Mouse (Mus musculus): ENCODE measurements around the gene Cd24a. TPM values are rescaled to one million over a fixed set of nuclear protein-coding genes. Genes with fewer than 3 reads are reported as not detected.

Gene Cd24a
- total RNA-seq (2021): 10 to 100 TPM; 38.4 to 41.3 TPM
- long read RNA-seq, experiment 1, transcript Cd24a-201 (2 exons, 1,816 nt): major isoform, 17 of 22 reads
- long read RNA-seq, experiment 1, partial matches to known transcripts: 2 of 22 reads
- long read RNA-seq, experiment 1, other reads (novel, unspliced or antisense): 1 of 22 reads
- long read RNA-seq, experiment 2, transcript Cd24a-201 (2 exons, 1,816 nt): major isoform, 30 of 41 reads
- long read RNA-seq, experiment 2, partial matches to known transcripts: 6 of 41 reads
- long read RNA-seq, experiment 2, other reads (novel, unspliced or antisense): 4 of 41 reads

- no peak for DNase-seq (ENCODE audit: low spot score in 2 of 2)
Measured at GRCm38 (mm10) chr10:43577997-43578331, at the start of gene Cd24a. Cd24a (plus strand) TSS chr10:43578284.

DNA sequence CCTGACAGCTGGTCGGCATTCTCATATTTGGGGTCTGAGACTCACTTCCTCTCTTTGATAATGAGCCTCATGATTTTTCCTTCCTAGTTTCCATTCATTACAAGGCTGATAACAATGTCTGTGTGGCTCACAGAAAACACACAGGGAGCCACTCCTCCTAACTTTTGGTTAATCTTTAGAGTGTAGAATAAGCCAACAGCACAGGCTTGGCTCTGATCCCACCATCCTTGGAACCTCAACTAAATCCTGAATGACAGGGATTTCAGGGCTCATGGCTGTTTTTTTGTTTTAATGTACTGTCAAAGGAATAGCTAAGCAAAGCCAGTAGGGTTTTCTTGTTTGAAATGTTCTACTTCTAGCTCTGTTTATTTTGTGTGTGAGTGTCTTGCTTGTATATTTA is 43.7 kb upstream of the Cd24a start:
- no peak for DNase-seq (ENCODE audit: low spot score in 2 of 2)

- DNase-seq (ENCODE audit: low spot score in 2 of 2): no peak
Measured at GRCm38 (mm10) chr10:43537652-43538051, 40.4 kb upstream of the Cd24a start.

DNA sequence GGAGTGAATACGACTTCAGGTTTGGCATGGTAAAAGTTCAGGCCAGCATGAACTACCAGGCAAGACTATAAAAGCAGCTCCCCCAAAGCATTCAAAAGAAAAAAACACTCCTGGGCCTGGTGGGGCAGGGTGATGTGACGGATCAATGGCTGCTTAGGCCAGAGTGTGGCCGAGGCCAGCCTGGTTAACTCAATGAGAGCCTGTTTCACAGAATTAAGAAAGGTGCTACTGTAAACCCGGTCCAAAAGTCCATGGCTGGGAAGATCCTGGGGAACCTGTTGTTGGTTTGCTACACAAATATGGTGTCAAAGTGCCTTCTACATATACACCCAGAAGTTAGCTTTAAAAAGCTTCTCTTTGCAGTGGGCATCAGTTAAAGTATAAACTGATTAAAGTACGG is 39.3 kb upstream of the Cd24a start:
- DNase-seq (ENCODE audit: low spot score in 2 of 2): no peak

DNA sequence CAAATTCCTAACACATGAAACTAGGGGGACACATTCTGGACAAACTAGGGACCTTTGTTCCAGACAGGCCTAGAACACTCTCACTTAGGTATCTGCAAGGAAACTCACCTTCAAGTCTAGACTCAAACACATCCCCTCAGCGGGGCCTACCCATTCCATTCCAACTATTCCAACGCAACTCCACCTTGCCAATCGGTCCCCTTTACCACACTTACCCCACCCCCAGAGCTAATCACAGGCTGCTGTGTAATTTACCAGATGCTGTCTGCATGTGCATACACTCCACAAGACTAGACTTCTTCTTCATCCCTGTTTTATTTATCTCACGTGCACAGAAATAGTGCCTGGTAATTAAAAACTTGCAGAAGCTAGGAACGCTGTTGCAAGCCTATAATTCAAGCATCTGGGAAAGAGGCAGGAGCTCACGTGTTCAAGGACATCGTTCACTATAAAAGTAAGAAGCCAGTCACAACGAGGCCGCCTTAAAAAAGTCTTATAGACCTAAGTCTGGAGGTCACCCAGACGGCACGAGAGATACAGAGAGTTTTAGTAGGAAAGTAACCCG is 38.3 kb upstream of the Cd24a start:
- no peak for DNase-seq (ENCODE audit: low spot score in 2 of 2)

DNA sequence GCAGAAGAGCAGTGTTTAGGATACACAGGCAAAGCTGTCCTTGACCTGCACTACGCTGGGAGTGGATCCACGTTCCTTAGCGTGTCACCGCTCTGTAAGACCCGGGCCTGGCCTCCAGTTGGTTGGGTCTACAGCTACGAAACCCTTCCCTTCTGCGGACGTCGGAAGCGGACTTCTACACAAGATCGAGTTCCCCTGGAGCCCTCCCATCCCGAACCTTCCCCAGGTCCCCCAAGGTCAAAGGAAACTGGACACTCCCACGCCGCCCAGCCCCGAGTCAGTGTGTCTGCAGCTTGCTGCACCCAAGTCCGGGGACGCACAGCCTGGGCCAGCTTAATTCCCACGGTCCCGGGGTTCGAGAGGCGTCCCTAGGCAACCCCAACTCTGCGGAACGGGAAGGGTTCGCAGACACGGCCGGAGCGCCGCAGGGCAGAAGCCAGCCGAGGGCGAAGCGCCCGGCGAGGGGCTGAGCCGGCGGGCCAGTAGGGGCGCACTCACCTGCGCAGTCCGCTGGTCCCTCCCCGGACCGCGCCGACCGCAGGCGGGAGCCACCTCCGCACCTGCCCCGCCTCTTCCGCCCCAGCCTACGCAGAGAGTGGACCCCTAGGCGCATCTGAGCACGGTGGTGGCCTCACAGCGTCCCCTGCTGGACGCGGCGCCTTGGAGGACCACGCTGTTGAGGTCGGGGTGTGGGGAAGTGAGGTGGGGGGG is 37.5 kb upstream of the Cd24a start, which contains the start of gene 1700021F05Rik:
Gene 1700021F05Rik, minus strand, starts transcription at position 553 of the 711 bp plus-strand sequence.
- peak; percentile 93 to 94 for DNase-seq (ENCODE audit: low spot score in 2 of 2)

GRCm38 (mm10) chr10:43541153-43541544 is 36.9 kb upstream of the Cd24a start:
- DNase-seq (ENCODE audit: low spot score in 2 of 2): no peak

DNA sequence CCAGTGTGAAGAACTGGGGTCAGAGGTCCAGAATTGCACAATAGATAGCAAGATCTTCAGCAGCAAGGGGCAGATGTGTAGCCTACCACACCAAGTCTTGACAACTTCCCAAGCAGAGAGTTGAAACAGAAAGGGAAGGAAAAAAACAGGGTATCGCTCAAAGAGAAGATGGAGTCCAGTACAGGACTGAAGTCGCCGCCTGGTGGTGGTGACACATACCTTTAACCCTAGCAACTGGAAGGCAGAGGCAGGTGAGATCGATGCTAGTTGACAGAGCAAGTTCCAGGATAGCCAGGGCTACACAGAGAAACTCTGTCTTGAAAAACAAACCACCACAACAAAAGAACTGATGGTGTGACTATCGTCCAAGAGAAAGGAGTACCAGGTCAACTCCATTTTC is 28.7 kb upstream of the Cd24a start:
- no peak for DNase-seq (ENCODE audit: low spot score in 2 of 2)

DNA sequence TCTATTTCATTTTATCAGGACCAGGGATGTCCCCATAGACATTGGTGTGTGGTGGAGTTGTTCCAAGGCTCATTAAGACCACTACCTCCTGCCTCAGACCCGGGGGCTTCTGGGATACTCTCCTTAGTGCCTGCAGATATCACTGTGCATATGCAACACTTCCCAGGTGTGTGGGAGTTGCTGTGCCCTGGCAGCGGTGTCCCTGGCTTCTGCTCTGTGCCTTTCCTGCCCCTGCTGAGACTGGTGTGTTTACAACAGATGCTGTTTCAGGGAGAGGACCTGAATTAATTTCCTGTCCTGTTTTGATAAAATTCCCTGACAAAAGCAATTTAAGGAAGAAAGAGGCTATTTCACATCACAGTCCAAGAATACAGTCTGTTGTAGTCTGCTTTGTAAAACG is 27.2 kb upstream of the Cd24a start:
- no peak for DNase-seq (ENCODE audit: low spot score in 2 of 2)

GRCm38 (mm10) chr10:43551388-43551787 is 26.7 kb upstream of the Cd24a start:
- DNase-seq (ENCODE audit: low spot score in 2 of 2): no peak

DNA sequence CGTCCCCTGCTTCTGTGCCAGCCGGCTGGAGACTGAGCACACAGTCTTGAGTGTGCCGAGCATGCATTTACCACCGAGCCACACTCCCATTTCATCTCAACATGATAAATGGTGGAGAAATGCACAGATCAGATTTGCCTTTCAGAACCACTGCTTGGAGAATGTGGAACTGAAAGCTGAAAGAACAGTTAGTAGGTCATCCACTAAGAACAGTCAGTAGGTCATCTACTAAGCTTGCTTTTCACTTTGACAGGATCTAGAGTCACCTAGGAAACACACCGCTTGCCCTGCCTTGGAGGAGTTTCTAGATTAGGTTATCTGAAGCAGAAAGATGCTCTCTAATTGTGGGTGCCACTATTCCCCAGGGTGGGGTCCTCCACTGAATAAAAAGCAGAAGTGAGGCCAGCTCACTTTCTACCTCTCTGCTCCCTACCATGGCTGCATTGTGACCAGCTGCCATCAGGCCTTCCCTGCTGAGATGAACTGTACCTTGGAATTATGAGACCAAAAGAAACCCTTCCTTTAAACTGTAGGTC is 20.4 kb upstream of the Cd24a start:
- DNase-seq (ENCODE audit: low spot score in 2 of 2): no peak

GRCm38 (mm10) chr10:43559313-43559712 is 18.8 kb upstream of the Cd24a start:
- DNase-seq (ENCODE audit: low spot score in 2 of 2): no peak

DNA sequence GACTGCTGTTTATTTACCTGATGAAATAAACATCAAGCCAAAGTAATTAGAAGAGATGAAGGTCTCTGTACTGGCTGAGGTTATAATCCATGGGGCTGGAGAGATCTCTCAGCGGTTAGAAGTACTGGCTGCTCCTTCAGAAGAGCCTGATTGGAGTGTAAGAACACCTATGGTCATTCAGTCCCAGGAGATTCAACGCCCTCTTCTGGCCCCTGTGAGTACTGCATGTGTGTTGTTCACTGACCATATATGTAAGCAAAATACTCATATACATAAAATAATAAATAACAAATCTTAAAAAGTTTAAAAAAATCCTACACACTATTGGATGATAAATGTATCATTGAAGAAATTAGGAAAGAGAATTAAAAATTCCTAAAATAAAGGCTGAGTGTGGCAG is 17.3 kb upstream of the Cd24a start:
- no peak for DNase-seq (ENCODE audit: low spot score in 2 of 2)

DNA sequence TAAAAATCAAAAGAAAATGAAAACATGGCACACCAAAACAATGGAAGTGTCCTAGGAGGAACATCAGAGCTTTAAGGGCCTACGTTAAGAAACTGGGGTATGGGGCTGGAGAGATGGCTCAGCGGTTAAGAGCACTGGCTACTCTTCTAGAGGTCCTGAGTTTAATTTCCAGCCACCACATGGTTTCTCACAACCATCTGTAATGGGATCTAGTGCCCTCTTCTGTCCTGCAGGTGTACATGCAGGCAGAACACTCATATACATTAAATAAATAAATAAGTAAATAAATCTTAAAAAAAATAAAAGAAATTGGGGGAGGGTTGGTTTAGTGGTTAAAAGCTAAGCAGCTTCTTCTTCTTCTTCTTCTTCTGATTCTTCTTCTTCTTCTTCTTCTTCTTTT is 16.8 kb upstream of the Cd24a start:
- DNase-seq (ENCODE audit: low spot score in 2 of 2): no peak

DNA sequence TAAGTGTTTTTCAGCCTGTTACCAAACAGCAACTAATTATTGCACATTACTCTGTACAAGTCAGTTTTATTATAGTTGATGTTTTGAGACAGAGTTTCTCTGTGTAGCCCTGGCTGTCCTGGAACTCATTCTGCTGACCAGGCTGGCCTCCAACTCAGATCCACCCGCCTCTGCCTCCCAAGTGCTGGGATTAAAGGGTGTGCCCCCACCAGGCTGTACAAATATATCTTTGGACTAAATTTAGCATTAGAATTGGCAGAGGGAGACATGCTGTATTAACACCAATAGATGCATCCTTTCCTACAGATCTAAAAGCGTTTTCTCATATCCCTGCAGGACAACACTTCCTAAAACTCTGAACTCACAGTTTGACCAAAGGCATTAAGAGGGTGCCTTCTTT is 3.7 kb upstream of the Cd24a start:
- no peak for DNase-seq (ENCODE audit: low spot score in 2 of 2)

DNA sequence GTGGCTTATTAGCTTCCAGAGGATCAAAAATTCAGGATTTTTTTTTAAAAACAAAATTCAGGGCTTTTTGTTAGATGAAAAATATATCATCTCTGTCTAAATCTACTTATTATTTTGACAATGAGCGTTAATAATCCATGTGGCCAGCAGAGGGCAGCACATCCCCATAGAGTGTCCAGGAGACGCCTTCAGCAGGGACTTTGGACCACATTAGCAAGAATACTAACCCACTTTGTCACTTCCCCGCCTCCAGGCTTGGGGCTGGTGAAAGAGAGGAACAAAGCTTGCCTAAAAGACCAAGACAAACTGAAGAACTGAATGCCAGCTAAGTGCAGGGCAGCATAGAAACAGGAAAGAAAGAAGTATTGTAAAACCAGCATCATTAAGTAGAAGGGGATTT is 3.1 kb upstream of the Cd24a start:
- peak; percentile 65 to 79 for DNase-seq (ENCODE audit: low spot score in 2 of 2)

DNA sequence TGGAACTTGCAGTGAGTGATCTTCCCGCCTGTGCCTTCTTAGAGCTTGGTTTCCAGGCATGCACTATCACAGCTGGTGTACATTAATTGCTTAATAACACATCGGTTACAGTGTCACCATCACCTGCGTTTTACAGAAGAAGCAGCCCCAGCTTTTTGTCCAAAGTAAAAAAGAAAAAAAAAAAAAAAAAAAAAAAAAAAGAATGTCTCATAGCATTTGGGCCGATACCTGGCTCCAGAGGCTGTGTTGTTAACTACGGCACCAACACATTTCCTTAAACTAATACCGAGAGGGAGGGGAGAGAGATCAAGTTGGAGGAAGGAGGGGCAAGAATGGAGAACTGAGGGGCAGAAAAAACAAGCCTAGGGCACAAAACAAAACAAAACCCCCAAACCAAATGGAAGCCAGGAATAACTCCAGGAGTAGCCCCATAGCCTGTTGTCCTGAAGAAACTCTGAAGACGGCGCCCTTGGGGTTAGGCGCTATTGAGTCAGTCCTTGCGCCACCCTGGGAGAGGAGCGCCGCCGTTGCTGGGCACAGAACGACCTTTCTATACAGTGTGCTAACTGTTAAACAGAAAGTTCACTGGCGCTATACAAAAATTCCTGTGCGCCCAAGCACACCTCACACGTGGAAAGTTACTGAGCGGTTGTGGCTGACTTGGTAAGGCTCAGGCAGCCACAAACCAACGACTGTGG is 636 bp upstream of the Cd24a start:
- no peak for DNase-seq (ENCODE audit: low spot score in 2 of 2)

GRCm38 (mm10) chr10:43578366-43578753 is 276 bp downstream of the Cd24a start:
- DNase-seq (ENCODE audit: low spot score in 2 of 2): peak; percentile 48 to 74

- peak; percentile 57 to 74 for DNase-seq (ENCODE audit: low spot score in 2 of 2)
Measured at GRCm38 (mm10) chr10:43578754-43579380, 783 bp downstream of the Cd24a start.

DNA sequence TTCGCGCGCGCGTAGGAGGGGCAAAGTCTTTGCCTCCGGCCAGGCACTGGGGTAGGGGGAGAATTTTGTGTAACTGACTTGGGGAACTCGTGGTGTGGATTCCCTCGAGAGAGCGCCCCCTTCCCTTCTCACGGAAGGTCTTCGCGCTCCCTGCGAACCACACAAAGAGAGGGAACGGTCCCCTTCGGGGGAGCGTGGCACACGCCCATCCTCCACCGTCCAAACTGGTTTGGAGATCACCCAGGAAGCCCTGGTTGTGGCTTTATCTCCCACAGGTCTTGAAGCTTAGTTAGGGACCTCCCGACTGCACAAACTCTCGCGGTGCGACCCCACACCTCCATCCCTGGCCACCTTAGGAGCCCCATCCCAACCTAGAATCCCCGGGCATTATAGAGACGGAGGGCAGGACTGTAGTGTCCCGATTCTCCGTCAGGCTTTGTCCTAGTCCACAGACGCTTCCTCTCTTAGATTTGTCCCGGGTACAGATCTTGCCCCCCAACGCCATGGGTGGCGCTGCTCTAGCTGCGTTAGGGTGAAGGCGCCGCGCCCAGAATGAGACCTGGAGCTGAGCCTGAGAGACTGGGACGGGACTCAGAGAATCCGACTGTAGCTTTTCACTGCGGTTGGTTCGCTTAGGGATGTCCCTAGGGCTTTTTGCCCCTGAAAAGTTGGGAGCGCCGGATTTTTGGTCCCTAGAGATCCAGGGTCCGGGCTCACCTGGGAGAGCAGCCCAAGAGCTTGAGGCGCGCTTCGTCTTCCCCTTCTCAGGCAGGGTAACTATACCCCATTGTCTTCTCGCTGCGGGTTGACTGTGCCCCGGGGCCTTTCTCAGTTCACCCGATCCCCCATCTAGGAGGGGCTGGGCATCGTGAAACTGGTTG is 1.5 kb downstream of the Cd24a start:
- DNase-seq (ENCODE audit: low spot score in 2 of 2): peak in 1 of 2 experiments; percentile 52
